Mouse (Mus musculus): ENCODE data around the gene Olfr1134. TPM values are rescaled to one million over a fixed set of nuclear protein-coding genes. Genes with fewer than 3 reads are reported as not detected.
"Not testable (repeated sequence)": the region's sequence is repeated elsewhere in the genome, so short reads cannot be mapped to it uniquely, and the experiment has no call there.

Olfr1134 gene
- polyA plus RNA-seq (2015; fragmentation: Nextera tagmentation; extraction: Ambion mirVana): not detected in 2 replicates

DNA sequence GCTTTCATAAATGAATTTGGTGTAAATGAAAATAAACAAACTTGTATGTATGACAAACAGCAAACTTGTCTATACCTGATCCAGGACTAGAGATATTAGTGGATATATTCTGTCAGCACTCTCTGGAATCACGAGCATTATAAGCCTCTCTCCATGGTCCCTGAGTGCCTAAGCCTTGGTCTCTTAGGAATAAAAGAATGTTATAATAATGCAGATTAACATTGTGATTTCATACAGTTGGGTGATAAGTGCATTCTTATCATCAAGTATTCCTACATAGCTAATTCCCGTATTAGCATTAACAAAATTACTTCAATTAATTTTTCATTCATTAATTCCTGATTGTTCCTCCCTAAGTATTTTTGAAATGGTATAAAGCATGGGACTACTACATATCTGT lies at the start of gene Olfr1134:
TSS of gene Olfr1134 (minus strand) at position 101 of the 400 bp plus-strand sequence.
- 84% methylated on average over 2 of the region's 2 CpGs for WGBS
- H3K36me3 ChIP-seq (ENCODE audit: insufficient read depth, low read length): no peaks in the 10 kb centered on the region
- no peak for TF ChIP-seq CTCF (IDR thresholded peaks at IDR 0.05; ENCODE audit: low read depth)
- no peak for ATAC-seq (replicated peaks; ENCODE audit: low FRiP score, low read depth)
- H3K27me3 ChIP-seq (ENCODE audit: insufficient read depth, low read length): no peaks in the 10 kb centered on the region
- DNase-seq (ENCODE audit: low spot score): no peak
- no peak within 1 kb of the TSS for H3K4me3 ChIP-seq (replicated peaks; ENCODE audit: low read depth, low read length)
- H3K27ac ChIP-seq: no peak within 1 kb of the TSS
- H3K4me1 ChIP-seq (replicated peaks; ENCODE audit: insufficient read depth, low read length): no peaks in the 10 kb centered on the region
- H3K9me3 ChIP-seq (replicated peaks; ENCODE audit: low read length): no peaks in the 10 kb centered on the region
- no peak within 1 kb of the TSS for H3K4me2 ChIP-seq (ENCODE audit: low read length)
- no peak within 1 kb of the TSS for H3K9ac ChIP-seq (ENCODE audit: low read depth, low read length)

DNA sequence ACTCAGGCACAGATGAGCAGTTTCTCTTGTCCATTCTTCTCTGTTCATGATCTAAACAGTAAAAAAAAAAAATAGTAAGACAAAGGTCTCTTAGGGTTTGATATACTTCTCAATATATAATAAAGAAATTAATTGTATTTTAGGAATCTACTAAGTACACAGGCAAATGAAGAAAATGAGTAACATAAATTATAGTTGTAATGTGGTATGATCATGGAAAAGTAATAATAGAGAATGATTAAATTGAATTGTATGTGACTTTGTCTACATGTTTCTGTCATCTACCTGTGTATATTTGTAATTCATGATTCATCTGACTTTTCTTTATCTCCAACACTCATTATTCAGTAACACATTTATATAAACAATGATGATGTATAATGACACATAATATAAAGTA lies 35.6 kb upstream of the Olfr1134 start, which contains the start of gene Olfr1136:
TSS of gene Olfr1136 (minus strand) at position 101 of the 400 bp plus-strand sequence.
- no peaks in the 10 kb centered on the region for H3K9me3 ChIP-seq (replicated peaks; ENCODE audit: low read length)
- H3K36me3 ChIP-seq (ENCODE audit: insufficient read depth, low read length): no peaks in the 10 kb centered on the region
- H3K4me3 ChIP-seq (replicated peaks; ENCODE audit: low read depth, low read length): no peak within 1 kb of the TSS
- no peaks in the 10 kb centered on the region for H3K4me1 ChIP-seq (replicated peaks; ENCODE audit: insufficient read depth, low read length)
- DNase-seq (ENCODE audit: low spot score) (no peak), ATAC-seq (replicated peaks; ENCODE audit: low FRiP score, low read depth) (no peak)
- H3K4me2 ChIP-seq (ENCODE audit: low read length): no peak within 1 kb of the TSS
- no peak for TF ChIP-seq CTCF (IDR thresholded peaks at IDR 0.05; ENCODE audit: low read depth)
- no peak within 1 kb of the TSS for H3K9ac ChIP-seq (ENCODE audit: low read depth, low read length)
- H3K27me3 ChIP-seq (ENCODE audit: insufficient read depth, low read length): no peaks in the 10 kb centered on the region
- no peak within 1 kb of the TSS for H3K27ac ChIP-seq

DNA sequence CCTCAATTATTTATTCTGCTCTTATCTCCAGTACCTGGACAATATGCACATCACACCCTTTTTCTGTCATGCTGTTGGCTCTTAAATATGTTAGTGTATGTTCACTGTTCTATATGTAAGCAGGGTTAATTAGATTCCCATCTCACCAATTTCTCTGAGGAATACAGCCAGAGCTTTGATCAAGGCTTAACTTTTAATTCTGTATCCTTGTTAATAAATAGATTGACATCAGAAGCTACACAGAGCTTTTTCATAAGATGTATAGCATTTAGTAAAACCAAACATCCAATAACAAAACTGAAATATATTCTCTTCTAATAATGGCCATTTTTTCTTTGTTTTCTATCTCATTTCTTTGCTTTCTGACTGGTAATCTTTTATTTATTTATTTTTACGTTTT lies 15.3 kb upstream of the Olfr1134 start, which contains the start of gene Olfr1135:
TSS of gene Olfr1135 (minus strand) at position 101 of the 400 bp plus-strand sequence.
- H3K9me3 ChIP-seq (replicated peaks; ENCODE audit: low read length): no peaks in the 10 kb centered on the region
- DNase-seq (ENCODE audit: low spot score) (no peak), ATAC-seq (replicated peaks; ENCODE audit: low FRiP score, low read depth) (no peak)
- no peaks in the 10 kb centered on the region for H3K4me1 ChIP-seq (replicated peaks; ENCODE audit: insufficient read depth, low read length)
- no peaks in the 10 kb centered on the region for H3K27me3 ChIP-seq (ENCODE audit: insufficient read depth, low read length)
- no peak for TF ChIP-seq CTCF (IDR thresholded peaks at IDR 0.05; ENCODE audit: low read depth)
- no peak within 1 kb of the TSS for H3K27ac ChIP-seq
- no peaks in the 10 kb centered on the region for H3K36me3 ChIP-seq (ENCODE audit: insufficient read depth, low read length)
- H3K4me2 ChIP-seq (ENCODE audit: low read length): no peak within 1 kb of the TSS
- H3K4me3 ChIP-seq (replicated peaks; ENCODE audit: low read depth, low read length): no peak within 1 kb of the TSS
- H3K9ac ChIP-seq (ENCODE audit: low read depth, low read length): no peak within 1 kb of the TSS
- 6% methylated on average over 1 of the region's 1 CpGs for WGBS

DNA sequence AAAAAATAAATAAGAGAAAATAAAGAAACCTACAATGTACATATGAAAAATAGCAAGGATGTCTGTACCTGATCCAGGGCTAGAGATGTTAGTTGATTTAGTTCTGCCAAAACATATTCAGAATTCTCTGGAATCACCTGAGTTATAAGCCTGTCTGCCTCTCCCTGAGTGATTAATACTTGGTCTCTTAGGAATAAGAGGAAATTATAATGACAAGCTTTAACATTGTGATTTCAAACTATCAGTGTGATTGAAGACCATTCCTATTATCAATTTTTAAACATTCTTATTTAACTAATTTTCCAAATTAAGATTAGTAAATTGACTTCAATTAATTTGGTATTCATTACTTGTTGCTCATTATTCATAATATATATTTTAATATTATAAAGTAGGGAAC lies 11.0 kb downstream of the Olfr1134 start, which contains the start of gene Olfr1133:
TSS of gene Olfr1133 (minus strand) at position 101 of the 400 bp plus-strand sequence.
- Histone ChIP-seq H3K4me1 (replicated peaks; ENCODE audit: insufficient read depth, low read length) (no peaks in the 10 kb centered on the region), H3K36me3 (ENCODE audit: insufficient read depth, low read length) (no peaks in the 10 kb centered on the region), H3K9me3 (replicated peaks; ENCODE audit: low read length) (no peaks in the 10 kb centered on the region), H3K4me2 (ENCODE audit: low read length) (no peak within 1 kb of the TSS), H3K4me3 (replicated peaks; ENCODE audit: low read depth, low read length) (no peak within 1 kb of the TSS), H3K27ac (no peak within 1 kb of the TSS), H3K9ac (ENCODE audit: low read depth, low read length) (no peak within 1 kb of the TSS), H3K27me3 (ENCODE audit: insufficient read depth, low read length) (no peaks in the 10 kb centered on the region)
- no peak for TF ChIP-seq CTCF (IDR thresholded peaks at IDR 0.05; ENCODE audit: low read depth)
- DNase-seq (ENCODE audit: low spot score): no peak
- no peak for ATAC-seq (replicated peaks; ENCODE audit: low FRiP score, low read depth)

DNA sequence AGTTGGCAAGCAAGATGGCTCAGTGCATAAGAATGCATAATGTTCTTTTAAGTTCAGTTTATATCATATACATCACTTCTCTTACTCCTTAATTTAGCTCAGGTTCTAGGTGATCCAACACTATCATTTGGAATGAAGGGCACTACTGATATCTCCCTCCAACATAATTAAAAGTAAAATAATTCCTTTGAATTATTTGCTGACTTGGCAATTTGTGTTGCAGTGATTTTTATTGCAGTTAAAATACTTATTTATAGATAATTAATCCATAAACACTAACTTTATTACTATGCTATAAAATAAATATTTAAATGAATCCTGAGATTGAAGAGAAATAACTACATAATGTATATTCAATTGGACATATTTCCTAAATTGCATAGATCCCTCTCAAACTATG lies 15.8 kb downstream of the Olfr1134 start:
- Histone ChIP-seq H3K27me3 (ENCODE audit: insufficient read depth, low read length) (no peaks in the 10 kb centered on the region), H3K9me3 (replicated peaks; ENCODE audit: low read length) (no peaks in the 10 kb centered on the region), H3K36me3 (ENCODE audit: insufficient read depth, low read length) (no peaks in the 10 kb centered on the region), H3K4me1 (replicated peaks; ENCODE audit: insufficient read depth, low read length) (no peaks in the 10 kb centered on the region), H3K4me2 (ENCODE audit: low read length) (no peak overlapping the region), H3K4me3 (replicated peaks; ENCODE audit: low read depth, low read length) (no peak overlapping the region), H3K27ac (no peak overlapping the region), H3K9ac (ENCODE audit: low read depth, low read length) (no peak overlapping the region)
- DNase-seq (ENCODE audit: low spot score) (no peak), ATAC-seq (replicated peaks; ENCODE audit: low FRiP score, low read depth) (no peak)
- TF ChIP-seq CTCF (IDR thresholded peaks at IDR 0.05; ENCODE audit: low read depth): no peak

DNA sequence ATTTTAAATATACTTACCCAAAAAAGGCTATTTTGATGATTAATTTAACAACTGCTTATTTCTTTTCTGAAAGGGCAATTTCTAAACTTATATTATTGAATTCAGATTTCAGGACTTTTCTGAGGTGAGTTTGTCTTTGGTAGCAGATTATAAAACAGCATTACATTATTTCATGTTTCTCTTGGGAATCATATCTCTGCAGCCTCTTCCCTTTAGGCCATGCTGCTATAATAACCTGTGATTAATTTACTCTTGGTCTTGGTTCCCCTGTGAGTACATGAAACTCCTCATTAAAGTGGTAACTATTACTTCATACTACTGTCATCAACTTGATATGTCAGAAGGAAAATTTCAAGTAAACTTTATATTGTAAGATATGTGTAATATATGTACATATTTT lies 20.8 kb downstream of the Olfr1134 start, which contains the start of gene Olfr1132:
TSS of gene Olfr1132 (minus strand) at position 101 of the 400 bp plus-strand sequence.
- Histone ChIP-seq H3K27me3 (ENCODE audit: insufficient read depth, low read length) (no peaks in the 10 kb centered on the region), H3K4me2 (ENCODE audit: low read length) (no peak within 1 kb of the TSS), H3K4me3 (replicated peaks; ENCODE audit: low read depth, low read length) (no peak within 1 kb of the TSS), H3K4me1 (replicated peaks; ENCODE audit: insufficient read depth, low read length) (no peaks in the 10 kb centered on the region), H3K27ac (no peak within 1 kb of the TSS), H3K36me3 (ENCODE audit: insufficient read depth, low read length) (no peaks in the 10 kb centered on the region), H3K9me3 (replicated peaks; ENCODE audit: low read length) (no peaks in the 10 kb centered on the region), H3K9ac (ENCODE audit: low read depth, low read length) (no peak within 1 kb of the TSS)
- TF ChIP-seq CTCF (IDR thresholded peaks at IDR 0.05; ENCODE audit: low read depth): no peak
- DNase-seq (ENCODE audit: low spot score) (no peak), ATAC-seq (replicated peaks; ENCODE audit: low FRiP score, low read depth) (no peak)

DNA sequence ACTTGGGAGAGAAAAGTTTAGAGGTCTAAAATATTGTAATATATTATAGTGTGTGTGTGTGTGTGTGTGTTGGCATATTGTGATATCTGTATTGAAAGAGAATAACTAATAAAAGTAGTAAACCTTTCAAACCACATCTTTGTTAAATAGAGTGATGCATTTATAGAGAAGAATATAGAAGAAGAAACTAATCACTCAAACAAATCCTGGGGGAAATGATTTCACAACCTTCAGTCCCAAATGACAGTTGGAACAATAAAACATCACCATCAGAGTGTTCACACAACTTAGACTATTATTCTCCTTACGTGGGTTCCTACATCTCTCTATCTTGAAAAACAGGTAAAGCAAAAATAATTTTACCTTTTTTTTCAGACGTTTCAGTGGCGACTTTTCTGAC lies 31.5 kb downstream of the Olfr1134 start, which contains the start of gene Olfr1131:
TSS of gene Olfr1131 (plus strand) at position 301 of the 400 bp plus-strand sequence.
- H3K9ac ChIP-seq (ENCODE audit: low read depth, low read length): no peak within 1 kb of the TSS
- no peaks in the 10 kb centered on the region for H3K27me3 ChIP-seq (ENCODE audit: insufficient read depth, low read length)
- no peaks in the 10 kb centered on the region for H3K36me3 ChIP-seq (ENCODE audit: insufficient read depth, low read length)
- no peaks in the 10 kb centered on the region for H3K9me3 ChIP-seq (replicated peaks; ENCODE audit: low read length)
- ATAC-seq (replicated peaks; ENCODE audit: low FRiP score, low read depth): no peak
- WGBS: 67% methylated on average over 3 of the region's 3 CpGs
- no peak within 1 kb of the TSS for H3K4me2 ChIP-seq (ENCODE audit: low read length)
- DNase-seq (ENCODE audit: low spot score): no peak
- H3K4me1 ChIP-seq (replicated peaks; ENCODE audit: insufficient read depth, low read length): no peaks in the 10 kb centered on the region
- H3K27ac ChIP-seq: no peak within 1 kb of the TSS
- no peak within 1 kb of the TSS for H3K4me3 ChIP-seq (replicated peaks; ENCODE audit: low read depth, low read length)
- TF ChIP-seq CTCF (IDR thresholded peaks at IDR 0.05; ENCODE audit: low read depth): no peak

DNA sequence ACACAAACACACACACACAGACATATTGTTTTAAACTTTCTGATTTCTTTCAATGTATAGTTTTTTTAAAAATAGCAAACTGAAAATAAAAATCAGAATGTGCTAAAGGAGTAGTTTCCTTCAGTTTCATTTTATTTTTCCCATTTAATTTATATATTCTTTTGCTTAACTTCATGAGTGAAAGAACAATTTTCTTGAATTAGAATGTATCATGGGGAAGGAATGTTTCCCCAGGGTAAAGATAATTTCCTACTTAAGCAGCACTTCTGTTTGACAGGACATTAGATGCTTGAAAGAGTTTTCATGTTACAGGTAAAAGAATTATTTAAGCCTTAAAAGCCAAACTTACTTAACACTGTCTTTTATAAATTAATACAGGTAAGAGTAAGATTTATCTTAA lies 52.3 kb downstream of the Olfr1134 start, which contains the start of gene Olfr1130:
TSS of gene Olfr1130 (plus strand) at position 301 of the 400 bp plus-strand sequence.
- not testable (repeated sequence) for DNase-seq (ENCODE audit: low spot score); ATAC-seq (replicated peaks; ENCODE audit: low FRiP score, low read depth)

More for the DNA sequence above, 52.3 kb downstream of the Olfr1134 start, which contains the start of gene Olfr1130:
- H3K27ac ChIP-seq; H3K9ac ChIP-seq (ENCODE audit: low read depth, low read length); H3K27me3 ChIP-seq (ENCODE audit: insufficient read depth, low read length); H3K4me3 ChIP-seq (replicated peaks; ENCODE audit: low read depth, low read length); H3K9me3 ChIP-seq (replicated peaks; ENCODE audit: low read length); H3K36me3 ChIP-seq (ENCODE audit: insufficient read depth, low read length); H3K4me2 ChIP-seq (ENCODE audit: low read length); H3K4me1 ChIP-seq (replicated peaks; ENCODE audit: insufficient read depth, low read length): not testable (repeated sequence)
